Mouse (Mus musculus) liver, embryonic 11.5 days (tissue): Measurements from ENCODE around the gene Golim4. TPM values are rescaled to one million over a fixed set of nuclear protein-coding genes. Genes with fewer than 3 reads are reported as not detected.
"Not testable (repeated sequence)": the region's sequence is repeated elsewhere in the genome, so short reads cannot be mapped to it uniquely, and the experiment has no call there.

Experiments
- ATAC-seq: fragments of 200-750 bp; cut with Nextera tagmentation; replicated peaks from 2 replicates; pipeline ENCODE4 v1.8.0; 2017; ENCODE audit warnings: moderate number of reproducible peaks, mild to moderate bottlenecking, moderate TSS enrichment, moderate library complexity; ENCODE audit not compliant: low FRiP score
- DNase-seq: peaks from one replicate; pipeline ENCODE4 v3.0.0-alpha.2; 2017; ENCODE audit warnings: low spot score
- H3K27ac ChIP-seq: fragments of 300-500 bp; sonication (generic); 2 replicates; pipeline ENCODE4 v1.5.1; 2014; ENCODE audit warnings: mild to moderate bottlenecking, low read depth, low read length, control low read depth
- H3K27me3 ChIP-seq: fragments of 300-500 bp; sonication (generic); replicated peaks from 2 replicates; pipeline ENCODE4 v1.6.1; 2014; ENCODE audit warnings: low read length, mixed read lengths; ENCODE audit not compliant: control insufficient read depth, insufficient read depth
- H3K36me3 ChIP-seq: fragments of 300-500 bp; sonication (generic); 2 replicates; pipeline ENCODE4 v1.6.1; 2014; ENCODE audit warnings: mild to moderate bottlenecking, low read length, moderate library complexity, mixed read lengths; ENCODE audit not compliant: control insufficient read depth, insufficient read depth
- H3K4me1 ChIP-seq: fragments of 300-500 bp; sonication (generic); replicated peaks from 2 replicates; pipeline ENCODE4 v1.6.1; 2014; ENCODE audit warnings: low read length, mixed read lengths; ENCODE audit not compliant: control insufficient read depth, insufficient read depth
- H3K4me2 ChIP-seq: fragments of 300-500 bp; sonication (generic); 2 replicates; pipeline ENCODE4 v1.6.1; 2014; ENCODE audit warnings: mild to moderate bottlenecking, control low read depth, moderate library complexity
- H3K4me3 ChIP-seq: fragments of 300-500 bp; sonication (generic); 2 replicates; pipeline ENCODE4 v1.5.1; 2014; ENCODE audit warnings: low read depth, low read length, control low read depth
- H3K9ac ChIP-seq: fragments of 300-500 bp; sonication (generic); 2 replicates; pipeline ENCODE4 v1.6.1; 2014; ENCODE audit warnings: low read depth, low read length, control low read depth
- H3K9me3 ChIP-seq: fragments of 300-500 bp; sonication (generic); 2 replicates; pipeline ENCODE4 v1.6.1; 2016; ENCODE audit warnings: low read length, inconsistent platforms, mixed read lengths; ENCODE audit not compliant: control insufficient read depth
- WGBS: fragments of 180-500 bp; shearing (Covaris S2); extraction: QIAGEN DNeasy Blood & Tissue Kit; methylation state at CpG from one replicate; pipeline ENCODE4 v1.1.7; 2014; 5-methylcytosine and 5-hydroxymethylcytosine counted together
- polyA plus RNA-seq: library from polyadenylated mRNA; unstranded; fragments of >200 nt; fragmentation: Nextera tagmentation; extraction: Ambion mirVana; gene quantifications from 2 replicates; pipeline ENCODE4 v1.2.1, GENCODE M21; 2014

Golim4 gene
- polyA plus RNA-seq = 30.1 and 32.4 TPM in 2 replicates

DNA sequence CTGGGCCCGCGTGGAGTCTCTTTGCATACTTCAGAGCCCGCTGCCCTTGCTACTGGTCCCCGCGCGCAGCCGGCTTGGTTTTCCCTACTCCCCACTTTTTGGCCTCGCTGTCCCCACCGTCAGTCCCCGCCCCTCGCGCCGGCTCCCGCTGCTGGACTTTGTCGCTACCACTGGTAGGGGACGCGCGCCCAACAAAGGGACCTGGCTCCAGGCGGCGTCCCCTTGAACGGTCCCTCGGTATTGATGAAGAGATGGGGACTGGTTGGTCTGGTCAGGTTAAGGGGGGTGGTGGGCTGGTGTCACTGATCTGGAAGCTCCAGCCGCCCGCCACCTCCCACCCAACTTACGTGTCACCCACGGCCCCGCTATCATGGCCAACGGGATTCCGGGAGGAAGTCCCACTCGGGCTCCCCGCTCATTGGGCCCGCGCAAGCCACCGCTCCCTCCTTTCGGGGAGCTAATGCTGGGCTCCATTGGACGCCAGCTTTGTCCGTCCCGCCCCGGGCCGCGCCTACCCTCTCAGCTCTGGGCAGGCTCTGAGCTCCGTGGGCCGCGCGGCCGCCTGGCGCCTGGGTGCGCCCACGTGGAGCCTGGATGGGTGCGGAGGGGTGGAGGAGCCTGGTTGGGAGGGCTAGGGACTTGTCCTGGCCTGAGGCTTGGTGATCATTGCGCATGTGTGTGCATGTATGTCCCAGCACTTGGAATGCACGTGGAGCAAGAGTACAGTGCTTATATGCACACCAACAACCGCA is at the start of gene Golim4:
TSS of gene Golim4 (minus strand) at position 399 of the 752 bp plus-strand sequence.
- DNase-seq = peak; percentile 91
- Histone ChIP-seq H3K9me3 (no peaks in the 10 kb centered on the region), H3K4me2 (peak within 1 kb of the TSS; percentile 92), H3K27me3 (no peaks in the 10 kb centered on the region), H3K4me1 (peaks cover 19% of the 10 kb centered on the region), H3K4me3 (peak within 1 kb of the TSS; percentile 80), H3K27ac (peak within 1 kb of the TSS; percentile 63), H3K9ac (peak within 1 kb of the TSS; percentile 80), H3K36me3 (no peaks in the 10 kb centered on the region)
- WGBS = under 1% methylated on average over 53 of the region's 53 CpGs
- ATAC-seq = peak; percentile 99

DNA sequence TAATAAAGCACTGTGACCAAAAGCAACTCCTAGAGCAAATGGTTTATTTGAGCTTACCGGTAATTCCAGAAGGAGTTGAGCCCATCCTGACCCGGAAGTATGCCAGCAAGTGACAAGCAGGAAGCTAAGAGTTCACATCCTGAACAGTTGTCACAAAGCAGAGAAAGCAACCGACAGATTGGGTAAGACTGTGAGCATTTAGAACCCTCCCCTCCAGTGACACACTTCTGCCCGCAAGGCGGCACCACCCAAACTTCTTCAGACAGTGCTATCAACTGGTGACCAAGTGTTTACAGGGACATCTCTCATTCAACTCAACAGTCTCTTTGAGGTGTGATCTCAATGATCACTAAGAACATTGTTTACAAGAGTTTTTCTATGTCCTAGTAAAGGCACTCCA is 48.9 kb upstream of the Golim4 start:
- Histone ChIP-seq H3K9ac (no peak overlapping the region), H3K36me3 (no peaks in the 10 kb centered on the region), H3K4me2 (no peak overlapping the region), H3K9me3 (no peaks in the 10 kb centered on the region), H3K27me3 (no peaks in the 10 kb centered on the region), H3K27ac (no peak overlapping the region), H3K4me3 (no peak overlapping the region), H3K4me1 (no peaks in the 10 kb centered on the region)
- DNase-seq (no peak), ATAC-seq (no peak)
- WGBS = 71% methylated on average over 5 of the region's 5 CpGs

DNA sequence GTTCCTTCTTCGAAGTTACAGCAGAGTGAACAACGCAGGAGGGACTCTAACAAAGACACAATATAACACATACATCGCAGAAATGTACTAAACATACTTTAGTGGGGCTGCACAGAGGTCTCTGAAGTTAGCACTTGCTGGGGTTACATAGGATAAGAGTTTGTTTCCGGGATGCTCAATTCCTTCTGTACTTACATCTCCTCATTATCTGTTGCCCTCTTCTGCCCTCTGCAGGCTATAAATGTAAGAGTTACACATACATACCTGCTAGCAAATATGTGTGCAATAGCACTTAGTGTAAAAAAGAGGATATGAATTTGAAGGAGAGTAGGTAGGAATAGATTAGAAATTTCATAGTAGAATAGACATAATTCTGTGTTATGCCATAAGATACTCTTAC is 44.4 kb upstream of the Golim4 start:
- WGBS = 45% methylated on average over 4 of the region's 4 CpGs
- Histone ChIP-seq H3K4me2 (no peak overlapping the region), H3K27me3 (no peaks in the 10 kb centered on the region), H3K4me1 (no peaks in the 10 kb centered on the region), H3K27ac (no peak overlapping the region), H3K4me3 (no peak overlapping the region), H3K9ac (no peak overlapping the region), H3K9me3 (no peaks in the 10 kb centered on the region), H3K36me3 (no peaks in the 10 kb centered on the region)
- ATAC-seq (no peak), DNase-seq (no peak)

DNA sequence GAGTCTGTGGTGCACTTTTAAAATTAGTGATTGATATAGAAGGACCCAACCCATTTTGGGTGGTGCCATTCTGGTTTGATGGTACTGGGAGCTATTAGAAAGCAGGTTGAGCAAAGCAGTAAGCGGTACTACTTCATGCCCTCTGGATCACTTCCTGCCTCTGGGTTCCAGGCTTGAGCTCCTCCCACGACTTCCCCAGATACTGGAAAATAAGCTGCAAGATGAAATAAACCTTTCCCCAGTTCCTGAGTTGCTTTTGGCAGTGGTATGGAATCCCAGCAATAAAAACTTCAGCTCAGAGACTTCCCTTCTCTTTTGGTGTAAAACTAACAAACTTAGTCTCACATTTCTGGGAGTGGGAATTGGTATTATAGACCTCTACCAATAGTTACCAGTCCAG is 43.7 kb upstream of the Golim4 start:
- Histone ChIP-seq H3K4me2 (no peak overlapping the region), H3K4me1 (no peaks in the 10 kb centered on the region), H3K36me3 (no peaks in the 10 kb centered on the region), H3K9me3 (no peaks in the 10 kb centered on the region), H3K27me3 (no peaks in the 10 kb centered on the region), H3K9ac (no peak overlapping the region), H3K4me3 (no peak overlapping the region), H3K27ac (no peak overlapping the region)
- no peak for ATAC-seq
- 44% methylated on average over 2 of the region's 2 CpGs for WGBS
- DNase-seq = no peak

DNA sequence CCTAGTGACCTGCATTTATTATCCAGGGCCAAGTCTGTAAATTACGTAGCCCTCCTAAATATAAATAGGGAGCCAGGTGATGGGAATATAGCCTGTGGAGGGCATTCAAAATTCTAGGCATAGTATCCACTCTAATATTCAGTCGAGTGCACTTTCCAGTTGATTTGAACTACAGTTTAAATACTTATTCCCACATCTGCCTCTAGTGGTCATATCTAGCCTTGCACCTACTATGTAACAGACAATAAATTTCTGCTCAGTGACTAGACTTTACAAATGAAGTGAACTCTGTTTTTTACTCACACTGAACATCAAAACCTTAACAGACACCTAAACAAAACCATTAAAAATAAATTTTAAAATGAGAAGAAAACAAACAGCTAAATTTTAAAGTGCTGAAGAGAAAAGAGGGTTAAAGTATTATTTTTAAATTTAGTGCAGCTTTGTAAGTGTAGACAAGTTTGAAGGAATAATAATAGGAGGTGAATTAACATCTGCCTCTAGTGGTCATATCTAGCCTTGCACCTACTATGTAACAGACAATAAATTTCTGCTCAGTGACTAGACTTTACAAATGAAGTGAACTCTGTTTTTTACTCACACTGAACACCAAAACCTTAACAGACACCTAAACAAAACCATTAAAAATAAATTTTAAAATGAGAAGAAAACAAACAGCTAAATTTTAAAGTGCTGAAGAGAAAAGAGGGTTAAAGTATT is 24.4 kb upstream of the Golim4 start:
- H3K4me1 ChIP-seq, H3K9me3 ChIP-seq, H3K4me3 ChIP-seq, H3K27ac ChIP-seq, H3K27me3 ChIP-seq, H3K36me3 ChIP-seq, DNase-seq, H3K4me2 ChIP-seq, H3K9ac ChIP-seq: not testable (repeated sequence)
- WGBS = 71% methylated on average over 2 of the region's 2 CpGs
- peak; percentile 34; the same call in 1 of the 2 replicates for ATAC-seq

DNA sequence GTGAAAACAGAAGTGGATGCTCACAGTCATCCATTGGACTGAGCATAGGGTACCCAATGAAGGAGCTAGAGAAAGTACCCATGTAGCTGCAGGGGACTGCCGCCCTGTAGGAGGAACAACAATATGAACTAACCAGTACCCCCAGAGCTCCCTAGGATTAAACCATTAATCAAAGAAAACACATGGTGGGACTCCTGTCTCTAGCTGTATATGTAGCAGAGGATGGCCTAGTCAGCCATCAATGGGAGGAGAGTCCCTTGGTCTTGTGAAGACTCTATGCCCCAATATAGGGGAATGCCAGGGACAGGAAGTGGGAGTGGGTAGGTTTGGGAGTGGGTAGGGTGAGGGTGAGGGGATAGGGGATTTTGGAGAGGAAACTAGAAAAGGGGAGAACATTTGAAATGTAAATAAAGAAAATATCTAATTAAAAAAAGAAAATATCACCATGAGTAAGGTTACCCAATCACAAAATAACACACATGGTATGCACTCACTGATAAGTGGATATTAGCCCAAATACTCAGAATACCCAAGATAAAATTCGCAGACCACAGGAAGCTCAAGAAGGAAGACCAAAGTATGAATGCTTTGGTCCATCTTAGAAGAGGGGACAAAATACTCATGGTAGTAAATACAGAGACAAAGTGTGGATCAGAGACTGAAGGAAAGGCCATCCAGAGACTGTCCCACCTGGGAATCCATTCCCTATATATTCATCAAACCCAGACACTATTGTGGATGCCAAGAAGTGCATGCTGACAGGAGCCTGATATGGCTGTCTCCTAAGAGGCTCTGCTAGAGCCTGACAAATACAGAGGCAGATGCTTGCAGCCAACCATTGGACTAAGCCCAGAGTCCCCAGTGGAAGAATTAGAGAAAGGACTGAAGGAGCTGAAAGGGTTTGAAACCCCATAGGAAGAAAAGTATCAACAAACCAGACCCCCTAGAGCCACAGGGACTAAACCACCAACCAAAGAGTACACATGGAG is 6.3 kb upstream of the Golim4 start:
- not testable (repeated sequence) for H3K4me2 ChIP-seq, H3K9ac ChIP-seq, H3K4me1 ChIP-seq, H3K9me3 ChIP-seq, H3K36me3 ChIP-seq, H3K4me3 ChIP-seq, H3K27ac ChIP-seq, DNase-seq, H3K27me3 ChIP-seq
- WGBS = 61% methylated on average over 2 of the region's 2 CpGs
- ATAC-seq = peak; percentile 83

DNA sequence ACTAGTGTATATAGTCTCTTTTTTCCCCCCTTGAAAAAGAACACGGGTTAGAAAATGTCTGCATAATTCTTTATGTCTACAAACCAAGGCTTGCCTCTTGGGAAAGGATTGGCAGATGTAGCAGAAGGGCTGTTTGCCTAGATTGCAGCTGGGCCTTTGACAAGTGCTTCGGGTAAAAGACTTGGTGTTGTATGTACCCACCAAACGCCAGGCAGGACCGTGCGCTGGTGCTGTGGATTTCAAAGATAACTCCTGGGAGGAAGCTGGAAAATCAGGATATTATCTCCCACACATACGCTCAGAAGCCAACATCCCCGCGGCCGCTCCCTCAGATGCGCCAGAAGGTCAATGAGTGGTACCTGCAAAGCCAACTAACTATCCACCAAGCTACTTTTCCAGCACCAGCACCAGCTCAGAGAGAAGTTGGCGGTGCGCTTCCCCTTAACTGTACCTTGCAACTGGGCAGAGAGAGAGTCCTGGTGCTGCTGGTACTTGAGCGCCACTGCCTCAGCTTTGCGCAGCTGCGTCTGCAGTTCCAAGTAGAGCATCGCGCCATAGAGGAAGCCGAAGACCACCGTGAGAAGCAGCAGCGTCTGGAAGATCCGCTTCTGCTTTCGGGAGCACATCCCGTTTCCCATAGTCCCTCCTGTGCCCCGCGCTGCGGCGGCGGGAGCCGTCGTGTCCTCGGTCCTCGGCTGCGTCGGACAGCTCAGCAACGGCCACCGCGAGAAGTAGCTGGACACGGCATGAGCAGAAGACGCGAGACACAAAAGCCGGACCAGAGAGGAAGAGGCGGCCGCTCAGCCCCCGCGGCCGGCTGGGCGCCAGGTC is 873 bp downstream of the Golim4 start:
- ATAC-seq (peak; percentile 9), DNase-seq (peak; percentile 61)
- H3K4me3 ChIP-seq = peak overlapping the region; percentile 80
- H3K36me3 ChIP-seq = no peaks in the 10 kb centered on the region
- WGBS = 2% methylated on average over 47 of the region's 47 CpGs
- H3K4me2 ChIP-seq = peak overlapping the region; percentile 92
- no peaks in the 10 kb centered on the region for H3K9me3 ChIP-seq
- peaks cover 20% of the 10 kb centered on the region for H3K4me1 ChIP-seq
- H3K9ac ChIP-seq = peak overlapping the region; percentile 80
- H3K27ac ChIP-seq = peak overlapping the region; percentile 63
- H3K27me3 ChIP-seq = no peaks in the 10 kb centered on the region

DNA sequence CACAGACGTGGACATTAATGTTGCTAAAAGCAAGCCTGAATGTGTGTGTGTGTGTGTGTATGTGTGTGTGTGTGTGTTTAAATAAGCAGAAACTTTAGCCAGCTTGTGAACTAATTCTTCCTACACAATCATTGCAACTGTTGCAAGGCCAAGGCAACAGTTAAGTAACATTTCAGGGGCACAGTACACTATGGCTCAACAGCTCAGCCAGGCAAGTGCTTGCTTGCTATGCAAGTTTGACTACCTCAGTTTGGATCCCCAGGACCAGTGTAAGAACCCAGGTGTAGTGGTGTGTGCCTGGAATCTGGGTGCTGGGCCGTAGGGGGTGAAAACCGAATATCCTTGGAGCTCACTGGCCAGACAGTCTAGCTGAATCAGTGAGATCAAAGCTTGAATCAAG is 2.6 kb downstream of the Golim4 start:
- Histone ChIP-seq H3K27ac (no peak overlapping the region), H3K9me3 (no peaks in the 10 kb centered on the region), H3K9ac (no peak overlapping the region), H3K4me2 (peak overlapping the region; percentile 92), H3K4me1 (peaks cover 23% of the 10 kb centered on the region), H3K4me3 (peak overlapping the region; percentile 13; the same call in 1 of the 2 replicates), H3K27me3 (no peaks in the 10 kb centered on the region), H3K36me3 (no peaks in the 10 kb centered on the region)
- no peak for DNase-seq
- WGBS = 74% methylated on average over 3 of the region's 3 CpGs
- ATAC-seq = no peak
